Mouse (Mus musculus) spleen, postnatal 36 days (tissue): ENCODE measurements around the gene Ociad2.
"Not testable (repeated sequence)": the region's sequence is repeated elsewhere in the genome, so short reads cannot be mapped to it uniquely, and the experiment has no call there.

Experiments
- DNase-seq, 2 experiments: peaks; one replicate each; pipeline ENCODE4 v3.0.0; 2022; ENCODE audit warnings: low spot score in 2 of 2, mixed read lengths in 1 of 2

The Ociad2 gene

DNA sequence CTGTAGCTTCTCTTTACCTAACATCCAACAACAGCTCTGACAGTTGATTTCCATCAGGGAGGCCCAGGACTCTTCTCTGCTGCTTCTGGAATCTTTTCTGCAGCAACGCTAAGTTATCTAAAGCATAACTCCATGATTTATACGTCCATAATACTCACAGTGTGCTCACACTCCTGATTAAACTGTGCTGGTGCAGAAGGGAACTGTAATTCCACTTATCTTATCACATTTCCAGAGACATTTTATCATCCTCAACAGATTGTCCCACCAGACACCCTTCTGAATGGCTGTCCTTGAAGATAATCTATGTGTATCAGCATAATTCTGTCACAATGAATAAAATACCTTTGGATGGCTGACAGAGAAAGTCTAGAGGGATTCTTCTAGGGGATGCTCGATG lies 13.2 kb upstream of the Ociad2 start:
- no peak for DNase-seq

DNA sequence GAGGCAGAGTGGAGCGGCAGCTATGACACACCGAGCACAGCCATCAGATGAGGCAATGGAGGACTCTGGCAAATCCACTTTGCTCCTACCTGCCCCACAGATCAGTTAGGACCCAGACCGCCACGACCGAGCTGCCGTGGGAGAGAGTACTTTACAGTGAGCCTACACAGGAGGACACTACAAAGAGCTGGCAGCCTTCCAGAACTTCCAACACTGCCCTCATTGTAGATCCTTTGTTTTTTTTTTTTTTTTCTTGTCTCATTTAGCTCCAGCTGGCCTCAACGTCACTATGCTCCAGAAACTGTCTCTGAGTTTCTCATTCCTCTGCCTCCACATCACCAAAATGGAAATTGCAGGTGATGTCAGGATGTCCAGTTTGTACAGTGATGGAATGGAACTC lies 12.7 kb upstream of the Ociad2 start:
- no peak for DNase-seq

DNA sequence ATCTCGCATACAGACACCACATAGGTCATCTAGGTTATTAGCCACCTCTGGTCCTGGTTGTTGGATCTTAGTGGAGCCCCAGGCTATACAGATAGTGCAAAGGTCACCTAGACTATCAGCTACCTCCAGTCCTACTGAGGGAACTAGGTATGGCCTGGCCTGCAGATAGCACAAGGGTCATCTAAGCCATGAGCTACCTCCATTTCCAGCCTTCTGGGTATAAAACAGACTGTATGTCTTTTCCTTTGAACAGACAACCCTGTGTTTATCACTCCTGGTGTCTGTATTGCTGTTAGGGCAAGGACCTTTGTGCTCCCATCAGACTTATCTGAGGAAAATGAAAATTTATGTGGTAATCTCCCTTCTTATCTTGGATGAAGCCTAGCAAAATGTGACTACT lies 11.0 kb upstream of the Ociad2 start:
- no peak for DNase-seq

DNA sequence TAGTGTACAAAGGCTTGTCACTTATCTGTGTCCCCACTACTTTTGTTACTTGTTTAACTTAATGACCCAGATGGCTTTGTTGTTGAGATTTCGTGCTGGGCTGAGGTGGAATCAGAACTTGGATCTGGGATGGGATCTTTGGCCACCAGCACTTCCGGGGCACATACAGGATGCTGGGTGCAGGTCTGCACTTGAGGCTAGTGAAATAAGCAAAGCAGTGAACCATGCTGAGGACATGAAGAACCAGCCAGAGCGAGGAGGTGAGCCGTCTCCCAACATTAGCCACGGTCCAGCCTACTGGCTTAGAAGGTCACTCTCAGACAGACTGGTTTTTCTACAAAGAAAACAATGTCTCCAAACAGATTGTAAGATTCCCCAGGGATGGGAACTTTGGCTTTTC lies 8.7 kb upstream of the Ociad2 start:
- no peak for DNase-seq

DNA sequence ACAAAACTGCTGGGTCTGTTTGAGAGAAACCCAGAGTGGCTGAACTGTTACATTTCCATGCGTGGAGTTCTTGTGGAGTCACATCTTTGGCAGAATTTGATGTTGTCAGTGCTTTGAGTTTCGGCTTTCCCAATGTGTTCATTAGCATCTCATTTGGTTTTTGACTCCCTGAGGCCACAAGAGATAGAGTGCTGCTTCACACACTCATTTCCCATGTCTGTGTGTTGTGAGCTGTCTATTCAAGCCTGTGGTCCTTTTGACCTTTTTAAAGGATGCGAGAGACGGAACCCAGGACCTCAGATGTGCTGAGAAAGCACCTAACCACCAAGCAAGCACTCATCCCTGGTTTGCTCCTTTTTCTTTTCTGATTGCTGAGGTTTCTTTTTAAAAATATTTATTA lies 4.4 kb upstream of the Ociad2 start:
- DNase-seq, result no peak

DNA sequence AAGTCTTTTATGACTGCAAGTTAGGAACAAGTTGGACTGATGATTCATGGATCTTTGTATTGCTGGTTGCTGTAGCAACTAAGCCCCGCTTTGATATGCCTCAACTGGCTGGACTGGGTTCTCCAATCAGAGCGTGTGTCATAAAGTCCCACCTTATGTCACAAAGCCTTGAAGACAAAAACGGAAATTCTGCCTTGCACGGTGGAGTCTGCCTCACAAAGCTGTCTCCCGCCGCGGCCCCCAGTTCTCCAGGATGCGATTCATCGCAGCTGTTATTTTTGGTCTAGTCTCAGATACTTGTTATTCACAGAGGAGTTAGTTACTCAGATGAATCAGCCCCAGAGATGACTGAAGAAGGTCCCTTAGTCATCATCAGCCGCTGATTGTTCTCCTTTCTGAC lies 3.5 kb upstream of the Ociad2 start:
- no peak for DNase-seq

DNA sequence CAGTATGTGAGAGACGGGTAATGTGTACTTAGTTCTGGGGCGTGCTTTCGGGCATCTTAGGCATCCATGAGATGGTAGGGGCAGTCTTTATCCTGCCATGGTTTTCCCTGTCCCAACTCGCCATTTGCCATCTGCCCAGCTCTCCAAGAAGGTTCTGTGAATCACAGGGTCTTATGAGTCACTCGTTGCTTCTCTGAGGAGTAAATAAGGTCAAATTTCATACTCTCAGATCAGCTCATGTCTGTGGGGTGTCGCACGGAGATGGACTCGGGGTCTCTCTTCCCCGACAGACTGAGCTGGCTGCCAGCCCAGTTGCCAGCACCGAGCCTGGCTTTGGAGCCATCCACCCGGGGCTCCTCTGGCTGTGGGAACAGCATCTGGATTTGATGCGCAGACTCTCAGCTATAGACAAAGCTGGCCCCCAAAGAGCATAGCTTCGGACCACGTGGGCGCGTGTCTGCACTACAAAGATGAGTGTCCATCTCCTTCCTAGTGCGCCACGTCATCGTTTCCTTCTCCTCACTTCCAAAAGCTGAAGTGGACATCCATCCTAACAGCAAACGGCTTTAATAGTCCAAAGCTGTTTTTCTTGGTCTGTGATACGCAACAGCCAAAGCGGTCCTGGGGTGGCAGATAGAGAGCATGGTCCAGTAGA lies 2.0 kb upstream of the Ociad2 start:
- DNase-seq, result no peak

DNA sequence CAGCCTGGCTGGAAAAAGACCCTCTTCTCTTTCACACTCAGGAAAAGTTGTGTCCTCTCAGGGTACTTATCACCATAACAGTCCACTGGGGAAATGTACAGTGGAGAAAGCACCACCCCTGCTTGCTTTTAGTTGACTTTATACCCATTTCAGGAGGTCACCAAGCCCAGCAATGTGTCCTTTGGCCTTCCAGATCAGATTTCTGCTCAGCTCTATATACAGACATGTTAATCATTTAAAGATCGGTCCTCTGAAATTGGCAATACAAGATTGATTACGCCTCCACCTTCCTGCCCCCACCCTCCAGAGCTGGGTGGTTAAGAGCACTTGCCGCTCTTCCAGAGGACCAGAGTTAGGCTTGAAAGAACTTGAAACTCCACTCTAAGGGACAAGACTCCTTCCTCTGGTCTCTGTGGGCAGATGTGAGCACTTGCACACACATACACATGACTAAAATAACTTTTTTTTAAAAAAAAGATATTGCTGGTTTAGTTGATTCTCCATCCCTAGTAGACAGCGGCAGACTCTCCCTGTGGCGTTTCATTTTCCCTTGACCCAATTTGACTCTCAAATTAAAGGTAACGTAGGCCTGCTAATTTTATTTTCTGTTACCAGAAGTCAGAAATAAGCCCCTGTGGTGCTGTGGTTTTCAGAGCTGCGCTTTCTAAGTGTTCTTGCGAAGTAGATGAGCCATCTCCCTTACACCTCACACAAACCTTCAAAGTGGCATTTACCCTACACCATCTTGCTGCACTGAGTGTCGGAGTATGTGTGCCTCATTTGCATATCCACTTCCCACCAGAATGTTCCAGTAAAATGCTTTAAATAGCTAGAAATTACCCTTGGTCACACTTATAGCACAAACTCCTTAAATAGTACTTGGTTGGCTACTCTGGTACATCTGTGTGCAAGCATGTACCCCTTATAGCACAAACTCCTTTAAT lies 777 bp downstream of the Ociad2 start:
- no peak for DNase-seq

DNA sequence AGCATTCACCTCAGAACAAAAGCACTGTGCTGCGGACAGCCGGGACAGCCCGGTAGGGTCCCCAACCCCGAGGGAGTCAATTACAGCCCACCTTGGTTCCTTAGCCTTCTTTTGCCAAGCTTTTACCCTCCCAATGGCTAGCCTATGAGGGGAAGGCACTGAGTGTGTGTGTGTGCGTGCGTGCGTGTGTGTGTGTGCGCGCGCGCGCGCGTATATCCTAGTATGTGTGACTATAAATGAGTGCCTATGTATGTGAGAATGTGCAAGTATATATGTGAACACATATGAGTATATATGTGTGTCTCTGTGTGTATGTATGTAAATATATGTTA lies 2.0 kb downstream of the Ociad2 start:
- no peak for DNase-seq

DNA sequence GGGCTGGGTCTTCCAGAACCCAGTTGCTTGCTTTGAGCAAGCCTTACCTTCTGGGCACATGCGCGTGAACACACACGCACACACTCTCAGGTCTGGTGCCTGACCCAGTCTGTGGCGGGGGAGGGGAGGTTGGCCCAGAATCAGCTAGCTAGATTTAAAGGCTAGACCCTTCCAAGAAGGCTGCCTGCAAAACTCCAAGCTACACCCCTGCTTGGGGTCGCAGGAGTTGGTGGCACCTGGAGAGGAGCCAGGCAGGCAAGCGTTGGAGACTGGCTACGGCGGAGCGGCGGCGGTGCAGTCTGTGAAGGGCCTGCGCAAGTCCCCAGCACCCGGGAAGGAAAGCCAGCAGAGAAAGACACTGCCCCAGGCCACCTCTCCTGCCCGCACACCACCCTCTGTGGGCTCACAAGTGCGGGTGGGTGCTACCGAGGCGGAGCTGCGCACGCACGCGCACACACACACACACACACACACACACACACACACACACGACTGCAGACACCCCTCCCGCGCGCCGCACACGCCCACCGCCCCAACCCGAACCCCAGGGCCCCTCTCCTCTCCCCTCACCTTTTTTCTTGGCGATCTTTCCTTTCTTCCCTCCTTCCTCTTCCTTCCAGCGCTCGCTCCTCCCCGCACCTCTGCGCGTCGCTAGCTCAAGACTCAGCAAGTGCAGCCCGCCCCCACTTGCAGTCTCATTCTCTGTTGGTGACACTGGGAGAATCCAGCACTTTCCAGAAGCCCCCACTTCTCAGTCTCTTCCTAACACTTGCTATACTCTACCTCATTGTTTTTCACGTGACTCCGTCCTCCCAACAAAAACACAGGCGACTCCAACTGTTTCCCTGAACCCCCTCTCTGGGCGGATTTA lies 2.6 kb downstream of the Ociad2 start:
- DNase-seq, result no peak

DNA sequence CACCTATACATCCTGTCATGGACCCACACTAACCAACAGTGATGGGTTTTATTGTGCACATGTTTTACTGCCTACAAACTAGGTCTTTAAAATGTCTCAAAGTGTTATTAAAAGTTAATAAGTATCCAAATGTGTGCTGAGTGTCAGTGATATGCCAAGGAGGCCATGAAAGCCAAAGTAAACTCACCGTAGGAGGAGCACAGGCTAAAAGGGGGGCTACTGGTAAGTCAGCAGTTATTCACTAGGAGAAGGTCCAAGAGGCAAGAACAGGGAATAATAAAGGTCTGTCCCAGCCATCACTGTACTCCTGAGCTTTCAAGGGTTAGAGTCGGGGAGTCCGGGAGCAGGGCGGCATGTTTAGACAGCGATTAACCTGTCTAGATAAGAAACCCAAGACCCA lies 4.4 kb downstream of the Ociad2 start:
- no peak for DNase-seq

DNA sequence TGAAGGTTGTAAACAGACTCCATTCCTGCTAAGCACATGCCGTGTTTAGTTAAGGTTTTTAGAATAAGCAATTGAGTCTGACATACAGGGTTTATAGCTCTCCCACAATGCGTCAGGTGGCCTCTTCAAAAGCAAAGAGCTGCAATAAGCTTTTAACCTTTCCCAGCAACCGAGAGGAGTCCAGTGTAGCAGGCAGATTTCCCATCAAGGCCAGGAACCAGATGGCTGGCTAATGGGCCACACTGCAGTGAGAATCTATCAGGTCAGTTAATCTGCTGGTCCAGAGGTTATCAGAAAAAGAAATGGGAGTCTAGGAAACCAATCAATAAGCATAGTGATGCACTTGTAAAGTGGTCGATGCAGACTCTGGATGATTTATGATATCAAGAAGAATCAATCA lies 9.8 kb downstream of the Ociad2 start:
- DNase-seq, result no peak

DNA sequence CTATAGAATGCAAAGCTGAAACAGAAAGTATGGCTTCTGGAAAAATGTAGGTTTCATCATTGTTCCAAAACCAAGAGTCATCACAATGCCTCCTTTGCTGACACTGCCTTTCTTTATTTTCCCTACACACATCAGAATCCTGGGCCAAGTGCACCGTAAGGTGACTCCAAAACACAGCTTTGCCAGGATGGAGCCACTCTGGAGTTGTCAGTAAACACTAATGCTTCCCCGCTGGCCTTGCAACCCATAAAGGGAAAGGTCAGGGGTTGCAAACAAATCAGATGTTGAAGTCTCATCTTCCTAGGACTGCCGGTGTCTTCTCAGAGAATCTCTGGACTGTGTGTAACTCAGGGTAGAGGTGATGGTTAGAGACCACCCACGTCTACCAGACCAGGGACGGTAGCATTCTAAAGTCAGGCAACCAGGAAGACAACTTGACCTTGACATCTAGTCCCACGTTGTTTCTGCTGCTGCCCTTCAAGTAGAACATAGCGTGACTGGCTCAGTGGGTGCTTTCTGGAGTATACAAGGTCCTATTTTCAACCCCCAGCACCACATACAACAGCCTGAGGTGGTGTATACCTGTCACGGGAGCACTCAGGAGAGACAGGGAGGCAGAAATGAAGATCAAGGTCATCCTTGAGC lies 16.2 kb downstream of the Ociad2 start:
- DNase-seq, result no peak

DNA sequence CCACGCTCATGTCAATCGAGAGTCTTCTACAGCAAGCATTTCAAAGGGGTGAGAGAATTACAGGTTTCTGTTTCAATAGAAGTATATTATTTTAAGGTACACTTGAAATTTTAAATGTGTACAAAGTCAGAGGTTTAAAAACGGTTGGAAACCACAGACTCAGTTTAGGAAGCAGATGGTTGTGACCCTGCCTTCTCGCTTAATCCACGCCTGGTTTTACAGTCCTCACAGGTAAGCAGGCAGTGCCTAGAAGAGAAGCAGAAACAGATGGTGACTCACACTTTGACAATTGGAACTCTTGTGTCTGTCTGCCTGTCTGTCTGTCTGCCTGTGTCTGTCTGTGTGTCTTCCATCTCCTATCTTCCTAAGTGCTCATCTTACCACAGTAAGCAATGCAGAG lies 17.2 kb downstream of the Ociad2 start:
- no peak for DNase-seq

DNA sequence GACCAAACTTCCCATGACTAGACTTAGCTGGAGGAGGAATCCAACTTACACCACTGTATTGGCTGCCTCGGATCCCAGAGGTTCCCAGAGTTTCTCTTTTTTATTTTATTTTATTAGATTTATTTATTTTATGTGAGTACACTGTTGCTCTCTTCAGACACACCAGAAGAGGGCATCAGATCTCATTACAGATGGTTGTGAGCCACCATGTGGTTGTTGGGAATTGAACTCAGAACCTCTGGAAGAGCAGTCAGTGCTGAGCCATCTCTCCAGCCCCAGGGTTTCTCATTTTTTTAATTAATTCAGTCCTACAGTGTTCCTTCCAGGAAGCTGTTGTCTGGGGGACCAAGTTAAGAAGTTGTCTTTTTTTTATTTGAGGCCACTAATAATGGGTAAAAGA lies 18.1 kb downstream of the Ociad2 start:
- not testable (repeated sequence) for DNase-seq

DNA sequence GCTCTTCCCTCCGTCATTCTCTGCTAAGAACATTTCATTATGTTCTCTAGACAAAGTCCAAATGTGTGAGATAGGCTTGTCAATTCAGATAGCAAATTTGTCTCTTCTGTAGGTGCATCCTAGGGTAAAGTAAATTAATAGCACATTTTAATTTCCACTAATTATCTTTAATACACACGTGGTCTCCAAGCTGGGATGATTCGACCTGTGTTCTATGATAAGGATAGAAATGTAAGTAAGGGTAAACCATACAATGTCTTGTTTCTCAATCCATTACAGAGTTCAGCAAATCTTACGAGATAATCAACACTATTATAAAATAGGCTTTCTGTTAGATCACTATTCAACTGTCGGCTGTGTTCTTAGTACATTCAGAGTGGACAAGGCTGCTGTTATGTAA lies 21.5 kb downstream of the Ociad2 start:
- DNase-seq, result no peak

DNA sequence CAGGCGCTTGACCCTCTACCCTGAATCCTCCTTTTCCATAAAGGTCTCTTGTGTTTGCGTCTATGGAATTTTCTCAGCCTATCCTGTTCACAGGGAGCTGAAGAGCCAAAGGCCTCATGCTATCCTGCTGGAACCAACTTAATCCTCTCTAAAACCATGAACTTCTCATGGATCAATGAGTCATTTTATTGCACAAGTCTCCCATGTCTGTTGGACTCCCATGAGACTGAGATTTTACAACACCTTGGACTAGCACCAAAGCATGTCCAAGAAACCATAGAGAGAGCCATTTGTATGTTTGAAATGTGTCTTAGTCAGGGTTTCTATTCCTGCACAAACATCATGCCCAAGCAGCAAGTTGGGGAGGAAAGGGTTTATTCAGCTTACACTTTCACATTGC lies 26.2 kb downstream of the Ociad2 start:
- no peak for DNase-seq

DNA sequence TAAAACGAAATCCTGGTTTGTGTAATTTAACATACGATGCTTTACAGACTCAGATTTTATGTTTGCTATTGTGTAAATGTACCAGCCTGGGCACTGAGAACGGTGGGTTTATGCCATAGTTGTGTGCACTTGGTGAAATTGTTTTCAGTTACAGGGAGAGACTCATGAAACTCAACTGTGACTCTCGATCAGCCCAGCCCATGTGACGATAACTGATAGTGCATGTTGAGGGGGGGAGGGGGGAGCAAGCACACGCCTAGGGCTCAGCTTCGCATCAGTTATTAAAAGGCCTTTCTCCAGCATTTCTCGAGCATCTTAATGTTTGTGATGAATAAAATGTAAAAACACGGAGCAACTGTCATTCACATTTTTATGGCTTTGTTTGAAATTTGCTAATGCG lies 27.2 kb downstream of the Ociad2 start:
- no peak for DNase-seq

DNA sequence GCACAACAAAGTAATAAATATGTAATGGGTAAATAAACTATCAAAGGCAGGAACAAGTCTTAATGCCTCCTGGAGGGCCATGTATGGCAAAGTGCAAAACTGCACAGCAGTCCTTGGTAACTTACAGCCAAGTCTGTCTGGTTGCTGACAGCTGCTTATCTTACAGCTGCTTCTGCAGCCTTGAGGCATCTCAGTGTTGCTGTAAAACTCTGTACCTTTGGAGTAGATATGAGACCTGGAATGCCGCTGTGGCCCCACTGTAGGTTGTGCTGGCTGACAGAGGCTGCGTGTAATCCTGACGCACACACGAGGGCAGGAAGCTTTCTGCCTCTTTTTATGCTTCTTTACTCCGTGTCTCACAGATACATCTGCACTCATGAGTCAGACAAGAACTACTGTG lies 29.4 kb downstream of the Ociad2 start:
- peak; percentile 45 to 58 for DNase-seq

DNA sequence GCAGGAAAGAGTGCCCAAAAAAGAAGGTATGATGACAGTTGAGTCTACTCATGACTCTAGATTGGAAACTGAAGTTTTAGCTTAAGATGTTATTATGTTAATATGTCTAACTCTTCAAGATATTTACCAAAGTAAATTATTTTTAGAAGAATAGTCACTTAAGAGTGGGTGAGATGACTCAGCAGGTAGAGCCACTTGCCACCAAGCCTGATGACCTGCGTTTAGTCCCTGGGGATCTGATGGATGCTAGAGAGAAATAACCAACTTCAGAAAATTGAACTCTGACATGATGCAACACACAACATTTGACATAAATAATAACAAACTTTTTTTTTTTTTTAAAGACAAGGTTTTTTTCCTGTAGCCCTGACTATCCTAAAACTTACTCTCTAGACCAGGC lies 30.4 kb downstream of the Ociad2 start:
- no peak for DNase-seq

DNA sequence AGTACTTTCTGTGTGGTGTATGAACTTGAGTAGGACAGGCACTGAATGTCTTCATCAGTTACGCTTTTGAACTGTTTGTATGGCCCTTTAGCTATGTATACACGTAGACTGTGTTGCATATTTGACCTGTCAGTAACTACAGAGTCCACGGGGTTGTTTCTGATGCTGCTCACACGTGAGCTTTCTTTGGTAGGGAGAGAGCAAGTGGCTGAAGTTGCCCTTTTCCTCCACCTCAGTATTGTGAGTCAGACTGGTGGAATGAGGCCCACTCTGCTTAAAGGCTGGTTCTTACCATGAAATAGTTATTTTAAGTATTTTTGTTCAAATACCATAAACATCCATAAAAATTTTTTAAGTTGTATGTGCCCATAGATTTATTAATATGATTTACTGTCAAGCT lies 31.3 kb downstream of the Ociad2 start:
- DNase-seq, result no peak

DNA sequence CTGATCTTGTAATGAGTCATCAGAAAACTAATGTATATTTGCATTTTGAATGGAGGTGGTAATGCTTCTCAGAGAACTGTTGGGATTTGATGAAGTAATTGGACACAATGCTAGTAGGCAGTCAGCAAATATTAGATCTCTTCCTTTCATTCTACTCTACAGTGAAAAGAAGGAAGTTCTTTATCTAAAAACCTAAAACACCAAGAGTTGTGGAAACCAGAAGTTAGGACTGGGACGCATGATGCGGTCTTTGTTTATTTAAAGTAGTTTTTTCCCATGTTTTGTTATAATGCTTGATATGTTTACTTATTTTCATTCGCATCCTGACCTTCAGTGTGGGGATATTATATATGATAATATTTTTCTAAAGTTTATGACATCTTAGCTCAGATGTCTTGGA lies 33.5 kb downstream of the Ociad2 start:
- DNase-seq, result no peak
